Mouse (Mus musculus): Measurements from ENCODE around the gene Hmgcs1. TPM values are rescaled to one million over a fixed set of nuclear protein-coding genes. Genes with fewer than 3 reads are reported as not detected.

The Hmgcs1 gene
- polyA plus RNA-seq, 1 experiment from 2014 or later = 470 TPM

GRCm38 (mm10) chr13:119710268-119710610, 20.1 kb downstream of the Hmgcs1 start:
- ATAC-seq = no peak
- Histone ChIP-seq H3K9ac (replicated peaks; ENCODE audit: low read depth, low read length) (no peak overlapping the region), H3K27me3 (replicated peaks; ENCODE audit: control insufficient read depth, insufficient read depth, low read length) (no peaks in the 10 kb centered on the region), H3K4me3 (replicated peaks; ENCODE audit: low read length) (no peak overlapping the region), H3K36me3 (ENCODE audit: control insufficient read depth, insufficient read depth) (peaks cover 34% of the 10 kb centered on the region), H3K4me2 (ENCODE audit: low read length) (no peak overlapping the region), H3K27ac (ENCODE audit: low read length) (no peak overlapping the region), H3K4me1 (replicated peaks; ENCODE audit: control insufficient read depth, insufficient read depth, low read length) (no peaks in the 10 kb centered on the region), H3K9me3 (ENCODE audit: control insufficient read depth, low read length) (no peaks in the 10 kb centered on the region)
- WGBS = 85% methylated on average over 10 of the region's 10 CpGs

- 93% methylated on average over 11 of the region's 11 CpGs for WGBS
- Histone ChIP-seq H3K27ac (ENCODE audit: low read length) (no peak overlapping the region), H3K9me3 (ENCODE audit: control insufficient read depth, low read length) (no peaks in the 10 kb centered on the region), H3K4me2 (ENCODE audit: low read length) (no peak overlapping the region), H3K27me3 (replicated peaks; ENCODE audit: control insufficient read depth, insufficient read depth, low read length) (no peaks in the 10 kb centered on the region), H3K36me3 (ENCODE audit: control insufficient read depth, insufficient read depth) (peaks cover 19% of the 10 kb centered on the region), H3K4me1 (replicated peaks; ENCODE audit: control insufficient read depth, insufficient read depth, low read length) (no peaks in the 10 kb centered on the region), H3K9ac (replicated peaks; ENCODE audit: low read depth, low read length) (no peak overlapping the region), H3K4me3 (replicated peaks; ENCODE audit: low read length) (no peak overlapping the region)
- ATAC-seq = no peak
These were observed 22.3 kb downstream of the Hmgcs1 start for GRCm38 (mm10) chr13:119712463-119712862.

GRCm38 (mm10) chr13:119713107-119713787, 23.1 kb downstream of the Hmgcs1 start:
- 73% methylated on average over 8 of the region's 8 CpGs for WGBS
- H3K36me3 ChIP-seq (ENCODE audit: control insufficient read depth, insufficient read depth) = peaks cover 19% of the 10 kb centered on the region
- 0 out of 2 replicates have a peak, but pooled peaks have one; percentile 1 for ATAC-seq
- H3K9me3 ChIP-seq (ENCODE audit: control insufficient read depth, low read length) = no peaks in the 10 kb centered on the region
- no peak overlapping the region for H3K4me2 ChIP-seq (ENCODE audit: low read length)
- H3K4me1 ChIP-seq (replicated peaks; ENCODE audit: control insufficient read depth, insufficient read depth, low read length) = no peaks in the 10 kb centered on the region
- H3K27me3 ChIP-seq (replicated peaks; ENCODE audit: control insufficient read depth, insufficient read depth, low read length) = no peaks in the 10 kb centered on the region
- H3K9ac ChIP-seq (replicated peaks; ENCODE audit: low read depth, low read length) = no peak overlapping the region
- no peak overlapping the region for H3K4me3 ChIP-seq (replicated peaks; ENCODE audit: low read length)
- H3K27ac ChIP-seq (ENCODE audit: low read length) = no peak overlapping the region

- H3K4me3 ChIP-seq (replicated peaks; ENCODE audit: low read length) = no peak overlapping the region
- no peaks in the 10 kb centered on the region for H3K4me1 ChIP-seq (replicated peaks; ENCODE audit: control insufficient read depth, insufficient read depth, low read length)
- H3K27ac ChIP-seq (ENCODE audit: low read length) = no peak overlapping the region
- H3K27me3 ChIP-seq (replicated peaks; ENCODE audit: control insufficient read depth, insufficient read depth, low read length) = no peaks in the 10 kb centered on the region
- ATAC-seq = peak; percentile 49
- H3K9ac ChIP-seq (replicated peaks; ENCODE audit: low read depth, low read length) = no peak overlapping the region
- WGBS = 66% methylated on average over 9 of the region's 9 CpGs
- no peaks in the 10 kb centered on the region for H3K9me3 ChIP-seq (ENCODE audit: control insufficient read depth, low read length)
- peaks cover 17% of the 10 kb centered on the region for H3K36me3 ChIP-seq (ENCODE audit: control insufficient read depth, insufficient read depth)
- no peak overlapping the region for H3K4me2 ChIP-seq (ENCODE audit: low read length)
These were observed 23.6 kb downstream of the Hmgcs1 start for GRCm38 (mm10) chr13:119713821-119714220.

- H3K27me3 ChIP-seq (replicated peaks; ENCODE audit: control insufficient read depth, insufficient read depth, low read length) = no peaks in the 10 kb centered on the region
- no peak overlapping the region for H3K4me2 ChIP-seq (ENCODE audit: low read length)
- H3K27ac ChIP-seq (ENCODE audit: low read length) = no peak overlapping the region
- H3K4me1 ChIP-seq (replicated peaks; ENCODE audit: control insufficient read depth, insufficient read depth, low read length) = no peaks in the 10 kb centered on the region
- 92% methylated on average over 2 of the region's 2 CpGs for WGBS
- H3K9ac ChIP-seq (replicated peaks; ENCODE audit: low read depth, low read length) = no peak overlapping the region
- H3K4me3 ChIP-seq (replicated peaks; ENCODE audit: low read length) = no peak overlapping the region
- ATAC-seq = no peak
- 0 out of 2 replicates have a peak, but pooled peaks cover 2% of the 10 kb centered on the region for H3K36me3 ChIP-seq (ENCODE audit: control insufficient read depth, insufficient read depth)
- H3K9me3 ChIP-seq (ENCODE audit: control insufficient read depth, low read length) = no peaks in the 10 kb centered on the region
These were observed 25.9 kb downstream of the Hmgcs1 start for GRCm38 (mm10) chr13:119716105-119716504.

GRCm38 (mm10) chr13:119722447-119722846, 32.3 kb downstream of the Hmgcs1 start:
- H3K36me3 ChIP-seq (ENCODE audit: control insufficient read depth, insufficient read depth) = no peaks in the 10 kb centered on the region
- no peak overlapping the region for H3K9ac ChIP-seq (replicated peaks; ENCODE audit: low read depth, low read length)
- no peak overlapping the region for H3K4me3 ChIP-seq (replicated peaks; ENCODE audit: low read length)
- H3K4me1 ChIP-seq (replicated peaks; ENCODE audit: control insufficient read depth, insufficient read depth, low read length) = no peaks in the 10 kb centered on the region
- H3K4me2 ChIP-seq (ENCODE audit: low read length) = no peak overlapping the region
- H3K9me3 ChIP-seq (ENCODE audit: control insufficient read depth, low read length) = no peaks in the 10 kb centered on the region
- 92% methylated on average over 3 of the region's 3 CpGs for WGBS
- no peaks in the 10 kb centered on the region for H3K27me3 ChIP-seq (replicated peaks; ENCODE audit: control insufficient read depth, insufficient read depth, low read length)
- no peak overlapping the region for H3K27ac ChIP-seq (ENCODE audit: low read length)
- ATAC-seq = no peak

GRCm38 (mm10) chr13:119723368-119723767, 33.2 kb downstream of the Hmgcs1 start:
- no peaks in the 10 kb centered on the region for H3K4me1 ChIP-seq (replicated peaks; ENCODE audit: control insufficient read depth, insufficient read depth, low read length)
- no peak for ATAC-seq
- no peak overlapping the region for H3K4me3 ChIP-seq (replicated peaks; ENCODE audit: low read length)
- WGBS = 86% methylated on average over 5 of the region's 5 CpGs
- no peaks in the 10 kb centered on the region for H3K9me3 ChIP-seq (ENCODE audit: control insufficient read depth, low read length)
- H3K9ac ChIP-seq (replicated peaks; ENCODE audit: low read depth, low read length) = no peak overlapping the region
- H3K27me3 ChIP-seq (replicated peaks; ENCODE audit: control insufficient read depth, insufficient read depth, low read length) = no peaks in the 10 kb centered on the region
- H3K27ac ChIP-seq (ENCODE audit: low read length) = no peak overlapping the region
- no peaks in the 10 kb centered on the region for H3K36me3 ChIP-seq (ENCODE audit: control insufficient read depth, insufficient read depth)
- no peak overlapping the region for H3K4me2 ChIP-seq (ENCODE audit: low read length)

GRCm38 (mm10) chr13:119724541-119724940, 34.4 kb downstream of the Hmgcs1 start:
- Histone ChIP-seq H3K27me3 (replicated peaks; ENCODE audit: control insufficient read depth, insufficient read depth, low read length) (no peaks in the 10 kb centered on the region), H3K4me1 (replicated peaks; ENCODE audit: control insufficient read depth, insufficient read depth, low read length) (no peaks in the 10 kb centered on the region), H3K9me3 (ENCODE audit: control insufficient read depth, low read length) (no peaks in the 10 kb centered on the region), H3K9ac (replicated peaks; ENCODE audit: low read depth, low read length) (no peak overlapping the region), H3K4me3 (replicated peaks; ENCODE audit: low read length) (no peak overlapping the region), H3K36me3 (ENCODE audit: control insufficient read depth, insufficient read depth) (no peaks in the 10 kb centered on the region), H3K27ac (ENCODE audit: low read length) (no peak overlapping the region), H3K4me2 (ENCODE audit: low read length) (no peak overlapping the region)
- no peak for ATAC-seq
- WGBS = 93% methylated on average over 7 of the region's 7 CpGs

- H3K9ac ChIP-seq (replicated peaks; ENCODE audit: low read depth, low read length) = no peak overlapping the region
- WGBS = 67% methylated on average over 26 of the region's 26 CpGs
- ATAC-seq = no peak
These were observed 37.6 kb downstream of the Hmgcs1 start for GRCm38 (mm10) chr13:119727608-119728387.

More at GRCm38 (mm10) chr13:119727608-119728387, 37.6 kb downstream of the Hmgcs1 start:
- H3K27ac ChIP-seq (ENCODE audit: low read length) = no peak overlapping the region
- no peak overlapping the region for H3K4me2 ChIP-seq (ENCODE audit: low read length)
- no peak overlapping the region for H3K4me3 ChIP-seq (replicated peaks; ENCODE audit: low read length)
- H3K4me1 ChIP-seq (replicated peaks; ENCODE audit: control insufficient read depth, insufficient read depth, low read length) = no peaks in the 10 kb centered on the region
- H3K9me3 ChIP-seq (ENCODE audit: control insufficient read depth, low read length) = no peaks in the 10 kb centered on the region
- H3K36me3 ChIP-seq (ENCODE audit: control insufficient read depth, insufficient read depth) = no peaks in the 10 kb centered on the region
- H3K27me3 ChIP-seq (replicated peaks; ENCODE audit: control insufficient read depth, insufficient read depth, low read length) = no peaks in the 10 kb centered on the region

Measured in forebrain, embryonic 16.5 days (tissue).